Mouse (Mus musculus): ENCODE results near the gene Ptprcap. TPM values are rescaled to one million over a fixed set of nuclear protein-coding genes. Genes with fewer than 3 reads are reported as not detected.

Gene Ptprcap
- total and polyA plus RNA-seq, 2 experiments from 2014 or later, result 0.48 to 1.2 TPM

DNA sequence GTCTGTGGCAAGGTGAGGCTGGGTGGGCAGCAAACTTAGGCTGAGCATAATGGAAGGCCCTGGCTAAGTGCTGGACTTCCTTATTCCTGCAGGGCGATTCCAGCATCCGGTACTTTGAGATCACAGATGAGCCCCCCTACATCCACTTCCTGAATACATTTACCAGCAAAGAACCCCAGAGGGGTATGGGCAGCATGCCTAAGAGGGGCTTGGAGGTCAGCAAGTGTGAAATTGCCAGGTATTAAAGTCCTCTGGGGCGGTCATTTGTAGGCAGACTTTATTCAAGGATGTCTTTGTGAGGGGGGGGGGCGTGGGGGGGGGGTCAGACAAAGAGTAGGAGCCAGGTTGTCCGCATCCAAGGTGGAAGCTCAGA, 1.9 kb upstream of the Ptprcap start:
- Histone ChIP-seq H3K4me2 (ENCODE audit: low read depth) (no peak overlapping the region), H3K9ac (no peak overlapping the region), H3K36me3 (ENCODE audit: insufficient read depth) (peaks cover 26% of the 10 kb centered on the region), H3K4me3 (ENCODE audit: low read depth, low read length) (no peak overlapping the region), H3K9me3 (ENCODE audit: low read length) (no peaks in the 10 kb centered on the region), H3K4me1 (ENCODE audit: insufficient read depth) (peaks cover 8% of the 10 kb centered on the region; the same call in 1 of the 2 replicates), H3K27me3 (ENCODE audit: insufficient read depth, low read length) (no peaks in the 10 kb centered on the region), H3K27ac (ENCODE audit: low read depth, low read length) (no peak overlapping the region)
- DNase-seq (no peak), ATAC-seq (no peak)
- TF ChIP-seq CTCF (IDR thresholded peaks at IDR 0.05; ENCODE audit: low read depth), result no peak
- WGBS, result 78% methylated on average over 5 of the region's 5 CpGs

DNA sequence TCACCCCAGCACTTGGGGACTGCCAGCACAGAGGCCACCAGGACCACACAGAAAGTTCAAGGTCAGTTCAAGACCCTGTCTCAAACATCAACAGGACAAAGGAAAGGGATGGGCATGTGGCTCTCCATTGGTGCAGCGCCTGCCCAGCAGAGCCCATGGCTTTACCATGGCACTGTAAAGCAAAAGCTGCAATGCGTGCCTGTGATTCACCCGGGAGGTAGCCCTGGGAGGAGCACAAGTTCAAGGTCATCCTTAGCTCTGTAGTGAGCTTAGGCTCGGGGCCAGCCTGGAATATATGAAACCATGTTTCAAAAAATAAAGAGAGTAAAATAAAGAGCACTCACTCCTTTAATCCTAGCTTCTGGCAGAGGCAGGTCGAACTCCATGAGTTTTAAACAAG, 1.5 kb upstream of the Ptprcap start:
- H3K4me2 ChIP-seq (ENCODE audit: low read depth), result no peak overlapping the region
- WGBS, result 87% methylated on average over 5 of the region's 5 CpGs
- H3K4me1 ChIP-seq (ENCODE audit: insufficient read depth), result peaks cover 8% of the 10 kb centered on the region; the same call in 1 of the 2 replicates
- H3K9ac ChIP-seq, result no peak overlapping the region
- ATAC-seq (no peak), DNase-seq (no peak)
- H3K27ac ChIP-seq (ENCODE audit: low read depth, low read length), result no peak overlapping the region
- no peak for TF ChIP-seq CTCF (IDR thresholded peaks at IDR 0.05; ENCODE audit: low read depth)
- no peaks in the 10 kb centered on the region for H3K9me3 ChIP-seq (ENCODE audit: low read length)
- peaks cover 30% of the 10 kb centered on the region for H3K36me3 ChIP-seq (ENCODE audit: insufficient read depth)
- H3K4me3 ChIP-seq (ENCODE audit: low read depth, low read length), result no peak overlapping the region
- no peaks in the 10 kb centered on the region for H3K27me3 ChIP-seq (ENCODE audit: insufficient read depth, low read length)

DNA sequence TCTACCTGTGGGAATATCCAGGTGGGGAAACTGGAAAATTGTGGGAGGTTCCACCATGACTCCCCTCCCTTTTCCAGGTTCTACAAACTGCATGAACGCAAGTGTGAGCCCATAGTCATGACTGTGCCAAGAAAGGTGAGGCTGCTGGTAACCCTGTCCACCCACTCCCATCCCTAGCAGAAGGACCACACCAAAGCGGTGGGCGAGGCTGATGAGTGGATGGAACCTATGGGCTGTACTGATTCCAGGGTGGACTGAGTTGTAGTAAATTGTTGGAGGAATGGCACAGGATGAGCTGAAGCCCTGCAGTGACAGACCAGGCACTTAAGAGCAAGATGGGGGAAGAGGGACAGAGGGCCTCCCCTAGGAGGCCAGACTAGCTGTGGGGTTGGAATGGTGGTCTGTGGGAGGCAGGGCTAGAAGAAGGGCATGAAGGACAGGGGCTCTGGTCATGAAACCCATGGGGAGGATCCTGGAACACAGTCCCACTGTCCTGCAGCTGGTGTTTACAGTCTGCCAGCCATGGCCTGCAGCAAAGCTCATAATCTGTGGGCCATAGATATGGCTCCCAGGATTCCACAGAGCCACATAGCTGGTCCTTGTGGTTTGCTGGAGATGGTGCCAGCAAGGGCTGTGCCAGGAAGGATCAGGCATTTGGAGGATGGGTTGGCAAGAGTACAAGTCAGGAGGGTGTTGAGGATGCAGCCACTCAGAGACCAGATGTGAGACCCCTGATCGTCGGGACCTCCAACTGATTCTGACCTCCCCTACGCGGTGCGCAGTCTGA, 766 bp upstream of the Ptprcap start:
- Histone ChIP-seq H3K4me1 (ENCODE audit: insufficient read depth) (peaks cover 8% of the 10 kb centered on the region; the same call in 1 of the 2 replicates), H3K4me2 (ENCODE audit: low read depth) (no peak overlapping the region), H3K9ac (no peak overlapping the region), H3K36me3 (ENCODE audit: insufficient read depth) (peaks cover 36% of the 10 kb centered on the region), H3K9me3 (ENCODE audit: low read length) (no peaks in the 10 kb centered on the region), H3K27ac (ENCODE audit: low read depth, low read length) (no peak overlapping the region), H3K27me3 (ENCODE audit: insufficient read depth, low read length) (no peaks in the 10 kb centered on the region), H3K4me3 (ENCODE audit: low read depth, low read length) (no peak overlapping the region)
- 93% methylated on average over 8 of the region's 8 CpGs for WGBS
- TF ChIP-seq CTCF (IDR thresholded peaks at IDR 0.05; ENCODE audit: low read depth), result no peak
- no peak for ATAC-seq
- DNase-seq, result no peak

DNA sequence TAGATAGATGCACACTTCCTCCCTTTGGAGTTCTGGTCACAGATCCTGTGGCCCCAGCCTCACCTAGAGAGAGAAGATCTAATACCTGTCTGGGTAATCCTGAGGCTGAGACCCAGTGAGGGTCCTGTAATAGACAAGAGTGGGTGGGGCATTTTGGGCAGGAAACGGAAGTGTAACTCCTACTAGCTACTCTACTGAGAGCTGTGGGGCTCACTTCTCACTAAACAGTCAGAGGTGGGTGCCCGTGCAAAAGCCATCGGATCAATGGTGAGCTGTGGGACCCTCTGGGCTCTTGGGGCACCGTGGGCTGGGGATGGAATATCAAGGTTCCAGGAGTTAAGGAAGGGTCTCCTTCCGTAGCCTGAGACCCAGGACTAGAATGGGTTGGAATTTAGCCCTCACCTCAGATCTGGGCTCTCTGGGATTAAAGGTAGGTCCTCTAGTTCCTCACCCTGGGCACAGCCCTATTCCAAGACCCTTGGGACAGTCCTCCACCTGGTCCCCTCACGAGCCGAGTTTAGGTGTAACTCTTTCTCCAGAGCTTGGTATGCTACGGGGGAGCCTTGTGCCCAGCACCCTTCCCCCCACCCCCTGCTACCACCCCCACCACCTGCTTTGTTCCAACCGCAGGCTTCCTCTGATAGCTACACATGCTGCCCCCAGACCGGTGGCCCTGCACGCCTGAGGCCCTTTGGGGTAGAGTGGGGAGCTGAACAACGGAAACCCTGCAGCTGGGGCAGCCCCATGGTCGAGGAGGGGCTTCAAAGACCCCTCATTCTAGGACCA, 1.2 kb downstream of the Ptprcap start:
- Histone ChIP-seq H3K36me3 (ENCODE audit: insufficient read depth) (peaks cover 56% of the 10 kb centered on the region), H3K9ac (no peak overlapping the region), H3K27ac (ENCODE audit: low read depth, low read length) (no peak overlapping the region), H3K4me3 (ENCODE audit: low read depth, low read length) (no peak overlapping the region), H3K9me3 (ENCODE audit: low read length) (no peaks in the 10 kb centered on the region), H3K4me1 (ENCODE audit: insufficient read depth) (no peaks in the 10 kb centered on the region), H3K4me2 (ENCODE audit: low read depth) (no peak overlapping the region), H3K27me3 (ENCODE audit: insufficient read depth, low read length) (no peaks in the 10 kb centered on the region)
- no peak for DNase-seq
- WGBS, result 78% methylated on average over 13 of the region's 13 CpGs
- no peak for TF ChIP-seq CTCF (IDR thresholded peaks at IDR 0.05; ENCODE audit: low read depth)
- no peak for ATAC-seq

DNA sequence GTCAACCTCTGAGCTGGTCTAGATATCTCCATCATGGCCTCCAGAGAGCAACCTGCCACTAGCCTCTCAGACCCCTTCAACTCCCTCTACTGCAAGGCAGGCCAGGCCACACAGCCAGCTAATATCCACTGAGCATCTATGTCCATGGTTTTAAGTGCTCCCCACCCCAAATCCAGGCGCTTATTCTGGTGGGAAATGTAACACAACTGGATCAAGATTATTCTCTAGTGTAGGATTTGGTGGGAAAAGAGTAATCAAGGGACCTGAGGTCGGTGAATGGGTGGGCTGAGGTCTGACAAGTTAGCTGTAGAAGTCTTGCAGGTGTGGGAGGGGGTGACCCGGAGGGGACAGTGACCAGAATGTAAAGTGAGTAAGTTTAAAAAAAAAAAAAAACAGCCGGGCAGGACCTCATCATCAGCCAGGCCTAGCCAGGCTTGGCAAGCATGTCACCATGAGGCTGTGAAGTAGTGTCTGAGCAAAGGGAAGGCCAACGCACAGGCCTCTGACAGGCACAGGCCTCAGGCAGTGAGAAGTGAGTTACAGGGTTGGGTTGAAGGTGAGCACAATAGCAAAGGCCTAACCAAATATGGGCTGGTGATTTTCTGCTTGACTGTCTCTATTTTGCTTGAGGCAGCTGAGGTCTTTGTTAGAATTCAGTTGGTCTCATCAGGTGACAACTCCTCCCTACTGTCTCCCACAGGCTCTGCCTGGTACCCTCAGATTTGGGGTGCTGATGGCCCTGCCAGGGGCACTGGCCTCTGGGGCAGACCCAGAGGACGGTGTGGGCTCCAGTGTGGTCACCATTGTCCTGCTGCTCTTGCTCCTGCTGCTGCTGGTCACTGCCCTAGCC, 2.0 kb downstream of the Ptprcap start:
- DNase-seq, result no peak
- 66% methylated on average over 6 of the region's 6 CpGs for WGBS
- Histone ChIP-seq H3K36me3 (ENCODE audit: insufficient read depth) (peaks cover 55% of the 10 kb centered on the region), H3K4me3 (ENCODE audit: low read depth, low read length) (no peak overlapping the region), H3K27me3 (ENCODE audit: insufficient read depth, low read length) (no peaks in the 10 kb centered on the region), H3K4me1 (ENCODE audit: insufficient read depth) (no peaks in the 10 kb centered on the region), H3K9me3 (ENCODE audit: low read length) (no peaks in the 10 kb centered on the region), H3K4me2 (ENCODE audit: low read depth) (no peak overlapping the region), H3K27ac (ENCODE audit: low read depth, low read length) (no peak overlapping the region), H3K9ac (no peak overlapping the region)
- TF ChIP-seq CTCF (IDR thresholded peaks at IDR 0.05; ENCODE audit: low read depth), result no peak
- ATAC-seq, result no peak

DNA sequence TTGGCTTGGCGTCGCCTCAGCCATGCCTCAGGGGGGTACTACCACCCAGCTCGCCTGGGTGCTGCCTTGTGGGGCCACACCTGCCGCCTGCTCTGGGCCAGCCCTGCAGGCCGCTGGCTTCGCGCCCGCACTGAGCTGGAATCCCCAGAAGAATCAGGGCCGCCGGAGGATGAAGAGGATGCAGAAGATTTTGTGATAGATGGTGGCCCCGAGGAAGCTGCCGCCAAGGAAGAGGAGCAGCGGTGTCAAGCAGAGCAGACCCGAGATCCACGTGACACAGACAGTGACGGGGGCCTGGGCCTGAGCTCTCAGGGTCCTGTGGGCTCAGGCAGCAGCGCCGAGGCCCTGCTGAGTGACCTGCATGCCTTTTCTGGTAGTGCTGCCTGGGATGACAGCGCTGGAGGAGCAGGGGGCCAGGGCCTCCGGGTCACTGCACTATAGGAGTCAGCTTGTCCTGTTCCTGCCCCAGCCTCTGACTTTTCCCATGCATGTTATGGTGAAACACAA, 2.7 kb downstream of the Ptprcap start:
- no peak for DNase-seq

More for the DNA sequence above, 2.7 kb downstream of the Ptprcap start:
- no peak for TF ChIP-seq CTCF (IDR thresholded peaks at IDR 0.05; ENCODE audit: low read depth)
- H3K27ac ChIP-seq (ENCODE audit: low read depth, low read length), result no peak overlapping the region
- no peaks in the 10 kb centered on the region for H3K4me1 ChIP-seq (ENCODE audit: insufficient read depth)
- 67% methylated on average over 20 of the region's 20 CpGs for WGBS
- H3K36me3 ChIP-seq (ENCODE audit: insufficient read depth), result peaks cover 54% of the 10 kb centered on the region
- no peaks in the 10 kb centered on the region for H3K9me3 ChIP-seq (ENCODE audit: low read length)
- no peak overlapping the region for H3K4me2 ChIP-seq (ENCODE audit: low read depth)
- no peak overlapping the region for H3K9ac ChIP-seq
- ATAC-seq, result no peak
- no peaks in the 10 kb centered on the region for H3K27me3 ChIP-seq (ENCODE audit: insufficient read depth, low read length)
- no peak overlapping the region for H3K4me3 ChIP-seq (ENCODE audit: low read depth, low read length)
